Mouse (Mus musculus) A20 (cell line): ENCODE results near the gene Gtf2f2.

Experiments used
- DNase-seq: peaks from one replicate; pipeline ENCODE4 v3.0.0-alpha.2; 2011; ENCODE audit warnings: low read depth, low spot score

Gtf2f2 gene

DNA sequence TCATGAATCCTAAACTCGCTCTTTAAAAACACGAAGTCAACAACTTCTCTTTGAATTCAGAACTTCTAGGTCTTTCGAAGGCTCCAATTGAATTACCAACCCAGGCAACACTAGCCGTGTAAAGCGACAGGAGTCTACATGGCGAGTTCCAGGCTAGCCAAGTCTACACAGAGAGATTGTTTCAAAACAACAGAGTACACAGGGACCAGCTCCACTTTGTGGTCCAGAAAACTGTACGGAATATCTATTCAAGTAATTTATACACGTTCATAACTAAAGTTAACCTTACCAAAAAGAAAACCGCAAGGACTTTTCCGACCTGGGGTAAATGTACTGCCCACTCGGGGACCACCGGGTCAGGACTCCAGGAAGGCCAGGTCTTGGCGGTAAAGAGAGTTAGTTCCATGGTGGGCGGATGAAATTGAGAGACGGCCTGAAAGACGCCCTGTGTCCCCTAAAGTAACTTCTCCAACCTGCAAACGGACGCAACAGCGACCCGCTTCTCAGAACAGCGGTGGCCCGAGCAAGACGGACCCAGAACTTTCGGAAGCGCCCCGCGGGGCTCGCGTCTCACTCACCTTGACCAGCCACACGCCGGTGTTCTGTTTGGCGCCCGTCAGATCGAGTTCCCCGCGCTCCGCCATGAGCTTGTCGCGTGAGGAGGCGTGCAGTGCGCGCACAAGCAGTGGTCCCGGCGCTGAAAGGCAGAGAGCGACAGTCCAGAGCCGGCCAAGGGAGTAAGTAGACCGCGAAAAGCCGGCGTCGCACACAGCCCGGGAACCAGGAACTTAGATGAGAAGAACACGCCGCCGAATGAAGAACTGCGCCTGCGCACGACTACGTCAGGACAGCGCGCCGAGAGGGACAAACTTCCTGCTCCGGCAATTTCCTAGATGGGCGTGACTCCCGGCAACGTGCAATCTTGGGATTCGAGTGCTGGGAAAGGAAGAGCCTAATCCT lies at the start of gene Gtf2f2:
TSS of gene Gtf2f2 (minus strand) at position 764 of the 960 bp plus-strand sequence.
- peak; percentile 93 for DNase-seq

DNA sequence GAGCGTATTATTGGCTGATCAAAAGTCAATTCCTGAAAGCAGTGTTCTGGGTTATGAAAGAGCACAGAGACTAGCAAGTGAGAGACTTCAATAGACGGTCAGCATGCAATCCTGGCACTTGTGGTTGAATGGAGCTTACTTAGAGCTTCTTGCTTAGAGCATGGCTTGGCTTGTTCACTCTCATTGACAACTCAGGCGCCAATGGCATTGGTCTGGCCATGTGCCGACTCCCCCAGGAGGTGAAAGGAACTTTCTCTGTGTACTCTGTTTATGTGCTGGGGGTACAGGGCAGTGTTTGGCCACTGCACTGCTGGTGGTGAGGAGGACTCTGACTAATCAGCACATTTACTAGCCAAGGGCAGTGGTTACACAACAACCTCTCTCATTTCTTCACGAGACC lies 48.8 kb upstream of the Gtf2f2 start:
- DNase-seq: no peak

DNA sequence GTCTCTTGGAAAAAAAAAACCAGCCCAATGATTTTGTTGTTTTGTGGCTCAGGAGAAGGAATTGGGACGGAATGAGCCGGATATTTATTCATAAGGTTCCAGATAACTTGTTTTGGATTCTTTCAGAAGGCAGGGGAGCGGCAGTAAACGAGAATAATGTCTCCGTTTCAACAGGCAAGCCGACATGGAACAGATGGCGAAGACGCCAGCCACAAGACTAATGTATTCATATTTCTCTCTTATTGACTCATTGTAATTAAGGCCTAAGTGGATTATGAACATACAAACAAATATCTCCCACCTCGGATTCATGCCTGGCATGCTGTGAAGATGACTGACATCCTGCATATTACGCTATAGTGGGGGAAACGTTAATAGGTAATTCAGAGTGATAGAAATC lies 43.1 kb upstream of the Gtf2f2 start:
- no peak for DNase-seq

DNA sequence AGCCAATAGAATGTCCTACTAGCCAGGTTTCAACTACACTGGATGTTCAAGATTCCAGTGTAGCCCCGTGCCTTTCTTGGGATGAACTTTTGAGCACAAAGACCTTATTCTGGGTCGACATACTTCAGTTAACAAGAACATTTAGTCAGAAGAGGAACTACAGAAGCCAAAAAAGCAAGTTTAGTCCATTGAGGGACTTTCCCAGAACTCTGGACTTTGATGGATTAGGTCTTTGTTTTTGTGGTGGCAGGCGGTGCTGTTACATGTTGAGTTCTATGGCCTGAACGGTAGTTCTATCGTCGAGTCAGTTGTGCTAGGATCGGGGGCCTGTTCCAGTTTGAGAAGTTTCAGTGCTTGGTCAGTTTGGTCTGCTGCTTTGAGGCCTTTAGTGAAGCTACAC lies 41.3 kb upstream of the Gtf2f2 start:
- DNase-seq: peak; percentile 55

DNA sequence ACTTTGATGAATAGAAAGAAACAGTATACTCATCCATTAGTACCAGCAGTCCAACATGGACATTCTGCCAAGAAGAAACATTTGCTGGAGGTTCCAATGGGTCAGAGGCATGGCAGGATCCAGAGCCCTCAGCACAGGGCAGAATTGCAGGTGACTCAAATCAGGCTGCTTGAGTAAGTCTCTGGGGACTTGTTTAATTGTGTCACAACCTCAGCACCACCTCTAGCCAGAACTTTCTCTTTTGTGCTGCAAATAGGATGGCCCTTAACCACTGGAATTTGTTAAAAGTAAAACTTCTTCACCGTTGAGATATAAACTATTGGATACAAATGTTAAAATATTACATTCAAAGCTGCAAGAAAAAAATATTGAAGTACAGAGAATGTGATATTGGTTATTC lies 35.1 kb upstream of the Gtf2f2 start:
- DNase-seq: peak; percentile 11

DNA sequence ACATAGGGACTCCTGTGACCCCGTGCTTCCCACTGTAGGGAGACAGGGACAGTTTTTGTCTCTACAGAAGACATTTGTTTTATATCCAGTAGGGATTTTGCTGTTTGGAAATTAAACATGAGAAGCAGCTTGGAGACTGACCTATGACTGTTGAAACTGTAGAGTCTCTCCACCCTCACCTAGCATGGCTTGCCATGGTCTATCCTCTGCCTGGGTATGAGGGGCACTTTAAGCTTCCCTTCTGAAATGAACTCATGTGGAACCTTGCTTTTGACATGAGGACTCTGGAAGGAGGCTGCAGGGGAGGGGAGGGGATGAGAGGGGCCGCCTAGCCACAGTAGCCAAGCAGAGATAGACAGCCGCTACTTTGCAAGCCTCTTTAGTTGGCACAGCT lies 33.5 kb upstream of the Gtf2f2 start:
- DNase-seq: no peak

DNA sequence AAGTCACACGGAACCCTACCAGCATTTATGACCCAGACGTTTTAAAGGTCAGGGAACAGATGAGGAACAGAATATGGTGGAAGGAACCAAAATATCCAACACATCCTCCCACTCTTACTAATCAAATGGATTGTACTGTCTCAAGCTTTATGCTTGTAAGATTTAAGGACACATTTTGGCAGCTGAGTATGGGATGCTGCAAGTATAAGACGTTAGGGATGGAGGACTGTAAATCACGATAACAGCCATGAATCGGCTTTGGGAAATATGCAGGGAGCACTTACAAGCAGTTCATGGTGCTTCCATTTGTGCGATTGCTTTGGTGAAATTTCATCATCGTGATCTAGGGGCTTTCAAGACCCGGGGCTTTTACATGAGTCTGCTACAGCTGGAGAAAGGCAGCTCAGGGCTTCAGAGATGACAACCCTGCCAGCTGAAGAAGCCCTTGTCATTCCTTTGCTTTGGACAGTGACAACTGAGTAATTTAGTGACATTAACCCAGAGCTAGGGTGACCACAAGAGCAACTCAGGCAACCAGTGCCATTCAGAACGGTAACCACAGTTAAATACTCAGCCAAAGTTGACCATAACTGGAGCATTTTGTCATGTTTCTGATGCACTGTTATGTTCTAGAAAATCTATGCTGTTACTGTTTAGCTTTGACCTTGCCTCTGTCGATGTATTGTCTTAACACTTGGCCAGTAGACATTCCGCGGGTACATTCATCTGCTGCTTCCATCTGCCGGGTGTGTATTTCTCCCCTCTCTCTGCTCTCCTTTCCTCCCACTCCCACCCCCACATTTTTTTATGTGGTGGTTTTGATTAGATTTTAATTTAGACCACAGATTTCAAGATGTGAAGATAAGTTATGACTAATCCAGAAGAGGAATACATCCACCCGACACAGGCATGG lies 32.8 kb upstream of the Gtf2f2 start:
- no peak for DNase-seq

DNA sequence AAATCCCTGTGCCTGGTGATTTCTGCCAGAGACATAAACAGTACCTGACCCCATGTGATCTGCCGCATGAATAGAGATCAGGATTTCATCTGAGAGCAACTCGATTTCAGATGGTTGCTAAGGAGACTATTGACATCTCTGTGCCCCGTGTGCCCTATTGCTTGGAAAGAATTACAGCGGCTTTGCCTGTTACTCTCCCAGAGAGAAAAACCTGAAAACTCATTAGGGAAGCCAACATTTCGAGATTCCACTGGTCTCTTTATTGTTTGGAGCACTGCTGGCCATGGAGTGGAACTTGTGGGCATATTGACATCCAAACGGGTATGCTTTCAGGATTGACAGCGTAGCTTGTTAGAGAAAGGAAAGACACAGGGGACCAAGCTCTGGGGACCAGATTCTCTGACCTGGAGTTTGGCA lies 22.6 kb upstream of the Gtf2f2 start:
- no peak for DNase-seq

DNA sequence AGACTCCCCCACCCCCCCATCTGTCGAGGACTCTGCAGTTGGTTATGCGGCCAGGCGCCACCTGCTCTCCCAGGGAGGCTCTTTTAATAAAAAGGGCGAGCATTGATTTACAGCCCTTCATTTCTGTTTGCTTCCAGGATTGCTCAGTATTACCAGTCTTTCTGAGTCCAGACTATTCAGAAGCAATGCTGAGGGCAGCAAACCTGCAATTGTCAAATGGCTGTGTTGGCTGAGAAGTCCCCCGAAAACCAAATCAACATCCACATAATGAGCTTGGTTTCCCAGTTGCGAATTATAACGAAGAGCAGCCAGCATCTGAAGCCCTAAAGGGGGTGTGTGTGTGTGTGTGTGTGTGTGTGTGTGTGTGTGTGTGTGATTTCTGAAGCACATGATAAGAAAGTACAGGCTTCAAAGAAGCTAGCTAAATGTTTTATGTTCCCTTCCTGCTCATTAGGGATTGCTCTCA lies 22.0 kb upstream of the Gtf2f2 start:
- DNase-seq: no peak

DNA sequence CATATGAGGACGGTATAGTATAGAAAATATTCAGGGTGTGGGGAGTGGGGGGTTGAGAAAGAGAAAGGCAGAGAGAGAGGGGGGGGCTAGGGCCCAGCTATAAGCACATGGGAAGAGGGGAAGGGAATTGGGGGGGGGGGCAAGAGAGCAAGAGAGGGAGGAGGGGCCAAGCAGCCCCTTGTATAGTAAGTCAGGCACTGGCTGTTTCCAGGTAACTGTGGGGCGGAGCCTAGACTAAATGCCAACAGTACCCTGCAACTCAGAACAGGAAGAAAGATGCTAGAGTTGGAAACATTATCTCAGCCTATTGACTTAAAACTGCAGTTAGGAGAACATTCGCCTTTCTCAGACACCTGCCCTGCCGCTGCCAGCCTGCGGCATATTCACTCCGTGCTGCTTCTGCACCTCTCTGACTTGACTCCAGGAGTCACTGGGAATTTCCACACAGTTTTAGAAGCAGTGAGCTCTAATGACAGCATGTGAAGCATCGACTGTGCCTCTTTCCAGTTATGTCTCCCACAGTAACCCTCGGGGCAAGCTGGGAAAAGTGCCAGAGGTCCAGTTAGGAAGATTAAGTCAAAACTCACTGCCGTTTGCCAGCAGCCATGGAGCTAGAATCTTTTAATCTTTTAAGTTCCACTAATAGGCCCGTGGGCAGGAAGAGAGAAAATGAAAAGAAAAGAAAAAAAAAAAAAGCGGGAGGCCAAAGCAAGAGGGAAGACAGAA lies 20.6 kb upstream of the Gtf2f2 start:
- DNase-seq: no peak

DNA sequence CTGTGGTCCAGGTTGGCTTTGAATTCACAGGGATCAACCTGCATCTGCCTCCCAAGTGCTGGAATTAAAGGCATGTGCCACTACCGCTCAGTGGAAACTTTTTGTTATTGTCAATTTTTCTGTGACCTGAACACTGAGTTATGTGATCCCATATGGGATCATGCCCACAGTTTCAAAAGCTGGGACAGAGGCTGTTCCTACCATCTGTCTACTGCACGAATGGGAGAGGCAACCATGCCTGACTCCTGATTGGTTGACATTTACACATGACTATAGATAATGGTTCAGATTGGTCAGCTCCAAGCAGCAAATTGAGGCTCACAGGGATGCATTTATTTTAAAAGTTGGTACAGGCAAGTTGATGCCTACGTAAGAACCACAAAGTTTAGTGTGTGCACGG lies 14.0 kb upstream of the Gtf2f2 start:
- no peak for DNase-seq

DNA sequence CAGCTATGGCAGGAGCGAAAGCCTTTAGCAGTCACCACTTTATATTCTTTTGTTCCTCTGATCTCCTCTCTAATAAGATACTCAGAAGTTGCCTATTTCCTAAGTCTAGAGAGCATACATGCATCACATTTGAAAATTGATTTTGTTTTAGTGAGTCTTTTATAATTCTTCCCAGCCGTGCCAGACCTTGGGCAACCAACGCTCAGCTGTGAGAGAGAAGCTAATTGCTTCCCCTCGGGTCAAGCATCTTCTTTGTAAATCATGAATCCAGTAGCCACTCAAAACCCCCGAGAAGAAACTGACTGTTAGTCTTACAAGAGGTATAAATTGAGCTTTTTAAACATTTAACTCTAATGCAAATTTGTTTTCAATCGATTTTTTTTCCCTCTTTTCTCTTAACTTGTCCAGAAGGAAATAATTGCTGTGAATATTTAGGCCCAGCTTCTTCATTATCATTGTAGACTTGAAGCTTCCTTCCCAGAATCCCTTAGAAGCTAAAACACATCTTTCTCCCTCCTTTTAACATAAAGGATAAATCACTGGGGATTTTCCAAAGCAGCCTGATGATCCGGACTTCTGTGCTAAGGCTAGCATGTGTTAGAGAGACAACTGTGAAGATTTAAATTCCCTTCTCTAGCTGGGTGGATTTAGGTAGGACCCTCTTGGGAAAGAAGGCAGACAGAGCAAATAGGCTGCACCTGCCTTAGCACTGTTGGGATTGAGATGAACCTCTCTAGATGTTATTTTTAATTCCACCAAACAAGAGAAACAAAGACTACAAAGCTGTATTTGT lies 10.5 kb upstream of the Gtf2f2 start:
- no peak for DNase-seq

DNA sequence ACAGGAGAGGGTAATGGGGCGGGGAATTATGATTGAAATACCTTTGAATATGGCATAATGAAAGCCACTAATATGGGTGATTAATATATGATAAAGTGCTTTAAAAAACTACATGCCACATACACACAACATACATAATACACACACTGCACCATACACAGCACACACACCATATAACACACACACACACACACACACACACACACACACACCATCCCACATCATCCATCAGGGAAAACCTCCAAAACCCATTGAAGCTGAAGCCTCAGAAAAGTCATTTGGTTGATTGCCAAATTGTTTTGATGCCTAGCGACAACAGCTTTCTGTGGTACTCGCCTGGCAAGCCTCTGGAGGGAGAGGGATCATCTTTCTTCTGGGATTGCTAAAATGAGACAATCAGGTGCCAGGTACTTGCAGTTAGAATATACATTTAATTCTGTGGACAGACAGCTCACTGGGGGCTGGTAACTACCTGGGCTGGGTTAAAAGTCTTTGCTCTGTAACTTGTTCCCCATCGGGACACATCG lies 9.7 kb upstream of the Gtf2f2 start:
- DNase-seq: no peak

DNA sequence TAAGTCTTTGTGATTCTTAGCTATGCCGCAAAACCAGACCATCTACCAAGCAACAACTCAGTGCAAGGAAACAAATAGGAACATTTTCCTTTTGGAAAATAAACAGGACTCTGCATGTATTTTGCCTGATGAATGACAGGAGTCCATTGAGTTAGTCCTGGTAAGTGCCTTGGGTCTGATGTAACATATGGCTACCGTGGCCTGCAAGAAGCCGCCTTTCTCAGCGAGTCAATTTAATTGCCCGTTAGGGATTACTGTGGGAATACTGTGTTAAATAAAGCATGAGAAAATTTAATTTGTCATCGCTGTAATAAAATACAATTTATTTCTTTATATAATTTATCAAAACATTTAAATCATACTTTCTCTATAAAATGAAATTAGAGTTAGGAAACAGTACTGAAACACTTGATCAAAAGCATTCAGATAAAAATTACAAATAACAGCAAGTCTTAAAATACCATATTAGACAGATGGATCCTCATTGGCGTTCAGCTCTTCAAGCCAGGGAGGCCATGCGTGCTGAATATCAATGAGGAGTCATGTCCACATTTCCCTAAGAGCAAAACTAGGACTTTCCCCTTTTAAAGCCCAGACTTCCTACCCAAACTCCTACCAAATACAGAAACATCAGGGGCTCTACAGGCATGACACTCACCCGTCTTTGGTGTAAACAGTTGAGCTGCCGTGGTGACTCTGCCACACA lies 7.3 kb upstream of the Gtf2f2 start:
- DNase-seq: no peak

DNA sequence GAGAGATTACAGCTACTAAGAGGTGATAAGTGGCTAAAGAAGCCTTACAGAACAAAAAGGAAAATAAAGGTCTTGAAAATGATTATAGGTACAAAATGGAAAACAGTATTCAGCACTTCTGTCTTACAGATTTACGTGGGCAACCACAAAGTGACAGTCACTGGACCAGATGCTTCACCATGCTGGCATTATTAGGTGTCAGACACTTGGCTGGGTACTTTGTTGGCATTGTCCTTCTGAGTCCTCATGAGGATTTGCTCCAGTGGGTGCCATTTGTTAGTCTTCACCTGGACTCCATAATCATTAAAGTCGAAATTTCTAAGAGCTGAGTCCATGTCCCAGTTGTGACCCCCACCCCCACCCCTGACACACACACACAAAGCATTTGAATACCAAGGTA lies 3.7 kb upstream of the Gtf2f2 start:
- no peak for DNase-seq

DNA sequence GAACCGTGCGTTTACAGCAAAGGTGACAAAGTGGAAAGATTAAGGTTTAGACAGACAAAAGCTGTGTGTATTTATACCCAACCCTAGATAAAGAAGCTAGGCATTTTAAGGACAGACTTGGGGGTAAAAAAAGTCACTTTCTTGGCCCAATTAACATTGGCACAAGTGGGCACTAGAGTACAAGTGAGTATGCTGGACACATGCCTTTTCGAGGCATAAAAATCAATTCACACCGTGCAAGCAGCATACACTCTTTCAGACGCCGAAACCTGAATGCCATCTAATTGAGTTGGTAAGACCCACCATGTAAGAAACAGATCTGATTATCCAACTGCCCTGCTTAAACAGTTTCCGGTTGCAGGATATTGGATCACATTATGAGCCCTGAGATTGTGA lies 395 bp upstream of the Gtf2f2 start:
- DNase-seq: no peak

DNA sequence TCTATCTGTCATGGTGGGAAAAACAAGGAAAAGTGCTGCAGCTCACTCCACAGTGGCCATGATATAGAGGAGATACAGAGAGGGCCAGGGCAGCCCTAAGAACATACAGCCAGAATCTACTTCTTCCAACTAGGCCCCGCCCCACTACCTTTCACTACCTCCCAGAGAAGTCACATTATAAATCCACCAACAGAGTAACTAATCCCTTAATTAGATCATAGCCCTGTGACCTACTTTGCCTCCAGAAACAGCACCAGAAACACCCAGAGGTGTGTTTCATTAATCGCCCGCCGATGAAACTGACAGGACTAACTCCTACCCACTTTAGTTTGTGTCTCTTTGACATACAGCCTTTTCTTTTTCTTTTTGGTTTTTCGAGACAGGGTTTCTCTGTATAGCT lies 1.5 kb downstream of the Gtf2f2 start:
- DNase-seq: peak; percentile 38

DNA sequence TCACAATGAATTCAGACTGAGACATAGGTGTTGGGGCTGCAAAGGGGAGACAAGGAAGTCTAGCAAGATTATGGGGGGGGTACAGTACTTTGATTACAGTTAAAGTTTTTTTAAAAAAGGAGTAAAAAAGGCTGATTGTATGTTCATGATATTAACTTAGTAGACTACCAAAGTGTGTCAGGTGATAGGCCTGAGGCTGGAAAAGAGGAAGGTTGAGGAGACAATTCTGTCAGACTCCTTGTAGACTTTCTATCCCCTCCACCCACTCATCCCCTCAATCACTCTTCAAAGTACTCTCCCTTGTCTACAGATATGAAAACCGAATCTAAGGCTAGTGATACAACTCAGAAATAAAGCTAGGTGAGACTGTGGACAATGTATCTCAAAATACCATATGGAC lies 2.5 kb downstream of the Gtf2f2 start:
- no peak for DNase-seq

DNA sequence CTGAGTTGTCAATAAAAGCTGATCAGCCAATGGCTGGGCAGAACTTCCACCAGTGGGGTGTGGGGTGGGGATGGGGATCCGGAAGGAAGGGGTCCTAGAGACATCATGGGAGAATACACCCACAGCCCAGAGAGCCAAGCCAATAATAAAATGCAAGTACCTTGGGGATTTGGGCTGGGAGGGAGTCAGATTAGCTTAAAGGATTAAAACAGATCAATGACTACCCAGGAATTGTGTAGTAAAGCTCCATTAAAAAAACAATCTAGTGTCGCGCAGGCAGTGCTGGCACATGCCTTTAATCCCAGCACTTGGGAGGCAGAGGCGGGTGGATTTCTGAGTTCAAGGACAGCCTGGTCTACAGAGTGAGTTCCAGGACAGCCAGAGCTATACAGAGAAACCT lies 5.7 kb downstream of the Gtf2f2 start:
- DNase-seq: no peak

DNA sequence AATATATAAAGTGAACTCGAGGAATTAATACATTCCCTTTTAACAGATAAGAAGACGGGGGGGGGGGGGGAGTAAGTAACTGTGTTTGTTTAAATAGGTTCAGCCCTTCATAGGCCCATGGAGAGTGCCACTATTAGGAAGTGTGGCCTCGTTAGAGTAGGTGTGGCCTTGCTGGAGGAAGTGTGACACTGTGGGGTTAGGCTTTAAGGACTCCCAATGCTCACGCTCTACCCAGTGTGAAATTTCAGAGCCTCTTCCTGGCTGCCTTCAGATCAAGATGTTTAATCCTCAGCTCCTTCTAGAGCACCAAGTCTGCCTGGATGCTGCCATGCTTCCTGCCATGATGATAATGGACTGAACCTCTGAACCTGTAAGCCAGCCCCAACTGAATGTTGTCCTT lies 8.9 kb downstream of the Gtf2f2 start:
- DNase-seq: peak; percentile 38
